Mouse (Mus musculus) CH12.LX (cell line): Measurements from ENCODE around the gene Stox2.

ENCODE experiments used
- CTCF ChIP-seq, 2 experiments: IDR thresholded peaks in 1 of 2; conservative IDR thresholded peaks in 1 of 2; 2 replicates each; pipeline ENCODE4 v1.5.1; 2011 to 2012; ENCODE audit warnings: low read depth in 2 of 2, low read length in 2 of 2, improper control_type of control experiment in 1 of 2, inconsistent platforms in 1 of 2, mild to moderate bottlenecking in 1 of 2, moderate library complexity in 1 of 2
- POLR2A ChIP-seq: IDR thresholded peaks from 2 replicates; pipeline ENCODE4 v1.6.1; 2011; ENCODE audit warnings: low read depth, mild to moderate bottlenecking, improper control_type of control experiment, low read length

- TF ChIP-seq POLR2A: no peak
- no peak; a peak in 1 of 4 replicates for TF ChIP-seq CTCF (conservative IDR thresholded peaks at IDR 0.05 in 1 of 2, IDR thresholded peaks at IDR 0.05 in 1 of 2; ENCODE audit: low read depth in 2 of 2, low read length in 2 of 2)
Measured at GRCm38 (mm10) chr8:47208246-47208645, 237.9 kb downstream of the Stox2 start.
